ENCODE assay signal across 9 mouse cellular contexts in genomic region chr5:140636316-140637057, GRCm38 (mm10). TPM values are rescaled to one million over a fixed set of nuclear protein-coding genes. Genes with fewer than 3 reads are reported as not detected.
DNase-seq lines count a peak whose midpoint lies in the region; ATAC-seq and TF ChIP-seq lines count a peak whose summit lies in the region.
"Had no signal": no experiment of that assay in that cellular context is flagged by ENCODE, and none has a peak within 500 bp of the region (broad histone marks: within the 10 kb centered on the region; RNA-seq: fewer than 3 reads in every experiment).

No protein-coding gene starts in this region.

- H3K4me2 ChIP-seq in midbrain, embryonic 15.5 days, result no peak overlapping the region

- no peak overlapping the region for H3K4me3 ChIP-seq in heart, adult 2 months
- H3K4me3 ChIP-seq in kidney, adult 2 months (ENCODE audit: insufficient read depth, low read depth, low read length), result no peak overlapping the region
- H3K4me3 ChIP-seq in midbrain, embryonic 15.5 days, result no peak overlapping the region

- peak overlapping the region; percentile 76 for H3K27ac ChIP-seq in heart, adult 2 months
- H3K27ac ChIP-seq in kidney, adult 2 months (ENCODE audit: insufficient read depth, low read depth, low read length), result peak overlapping the region; percentile 9
- H3K27ac ChIP-seq in midbrain, embryonic 15.5 days, result peak overlapping the region; percentile 20; the same call in 1 of the 2 replicates

- H3K9ac ChIP-seq in heart, adult 2 months (ENCODE audit: low read depth, low read length), result no peak overlapping the region
- H3K9ac ChIP-seq in midbrain, embryonic 15.5 days, result no peak overlapping the region

- no peak for TF ChIP-seq POLR2A in heart, adult 2 months (IDR thresholded peaks at IDR 0.05; ENCODE audit: insufficient read depth, low read depth, low read length)
- no peak for TF ChIP-seq POLR2A in kidney, adult 2 months (IDR thresholded peaks at IDR 0.05; ENCODE audit: low read depth, low read length)

- TF ChIP-seq CTCF in heart, adult 2 months (IDR thresholded peaks at IDR 0.05), result peak; percentile 37
- no peak for TF ChIP-seq CTCF in kidney, adult 2 months (conservative IDR thresholded peaks at IDR 0.05; ENCODE audit: insufficient read depth, insufficient read length, low read depth, low read length)

- ATAC-seq in midbrain, embryonic 15.5 days (replicated peaks), result no peak
- no peak for ATAC-seq in erythroid progenitor cell, adult 5-6 weeks (replicated peaks; ENCODE audit: low FRiP score, poor library complexity, severe bottlenecking)
- no peak for ATAC-seq in erythroblast, adult 5-6 weeks (replicated peaks; ENCODE audit: low FRiP score, poor library complexity, severe bottlenecking)

- H3K79me2 ChIP-seq in heart, adult 2 months (replicated peaks; ENCODE audit: control insufficient read depth, insufficient read depth, low read length), result no peaks in the 10 kb centered on the region; the same call in 1 of the 2 replicates

- peak in 1 of 2 experiments; percentile 49 for DNase-seq in heart, adult 2 months
- DNase-seq in heart, adult 9 months (ENCODE audit: low spot score in 2 of 2), result no peak
- peak; percentile 75 for DNase-seq in CD4-positive, CD25-positive, alpha-beta regulatory T cell, adult 2 months (ENCODE audit: low read depth, low spot score)
- peak; percentile 72 for DNase-seq in kidney, adult 2 months
- DNase-seq in layer of hippocampus, adult 18-20 months (ENCODE audit: low spot score in 2 of 2), result no peak
- DNase-seq: cerebellum, adult 11 months had no signal

- H3K36me3 ChIP-seq in heart, adult 2 months (ENCODE audit: control insufficient read depth, insufficient read depth, low read length), result no peaks in the 10 kb centered on the region
- H3K36me3 ChIP-seq in kidney, adult 2 months (ENCODE audit: control insufficient read depth, insufficient read depth, low read length), result no peaks in the 10 kb centered on the region
- peaks cover 28% of the 10 kb centered on the region; the same call in 1 of the 2 replicates for H3K36me3 ChIP-seq in midbrain, embryonic 15.5 days (replicated peaks)

- H3K4me1 ChIP-seq in heart, adult 2 months (ENCODE audit: control insufficient read depth, insufficient read depth, low read length), result peaks cover 15% of the 10 kb centered on the region
- H3K4me1 ChIP-seq in kidney, adult 2 months (ENCODE audit: control insufficient read depth, insufficient read depth, low read length), result no peaks in the 10 kb centered on the region
- H3K4me1 ChIP-seq in midbrain, embryonic 15.5 days, result peaks cover 28% of the 10 kb centered on the region

- no peaks in the 10 kb centered on the region for H3K27me3 ChIP-seq in heart, adult 2 months (ENCODE audit: control insufficient read depth, insufficient read depth, low read length)
- H3K27me3 ChIP-seq in kidney, adult 2 months (replicated peaks; ENCODE audit: control insufficient read depth, insufficient read depth, low read length), result no peaks in the 10 kb centered on the region
- no peaks in the 10 kb centered on the region for H3K27me3 ChIP-seq in midbrain, embryonic 15.5 days (replicated peaks)

- no peaks in the 10 kb centered on the region for H3K9me3 ChIP-seq in midbrain, embryonic 15.5 days

- TF ChIP-seq EP300 in heart, adult 2 months (IDR thresholded peaks at IDR 0.05; ENCODE audit: insufficient read depth, low read depth, low read length), result peak; percentile 64

- 62% methylated on average over 7 of the region's 7 CpGs for WGBS in heart, adult 2 months
- 78% methylated on average over 7 of the region's 7 CpGs for WGBS in kidney, adult 2 months
- WGBS in midbrain, embryonic 15.5 days, result 89% methylated on average over 7 of the region's 7 CpGs

- intact Hi-C loops in heart, adult 2 months (cut with DNase I), result no loop called here

RNA-seq across cellular contexts. Expression of gene Ttyh3, which starts 12.3 kb away (rescaled TPM):
- total RNA-seq in heart, adult 2 months (2021), result 10 to 100 TPM; 10.6 to 11.0 TPM
- 13.9 and 14.6 TPM in 2 replicates for polyA plus RNA-seq in heart, adult 2 months (2012; rRNA removed)
- polyA plus RNA-seq in kidney, adult 2 months (2012; rRNA removed), result 33.5 and 35.6 TPM in 2 replicates
- polyA plus RNA-seq in midbrain, embryonic 15.5 days (2015; fragmentation: Nextera tagmentation; extraction: Ambion mirVana), result 80.3 and 84.2 TPM in 2 replicates
- total RNA-seq in layer of hippocampus, adult 18-20 months (2021), result 100 to 1,000 TPM; 182 to 186 TPM
- 21.8 and 26.7 TPM in 2 replicates for total RNA-seq in erythroid progenitor cell, adult 5-6 weeks (2015; ENCODE audit: low replicate concordance)
- 21.2 and 23.2 TPM in 2 replicates for total RNA-seq in erythroid progenitor cell, adult 5-6 weeks (2017; ENCODE audit: low replicate concordance)
- total RNA-seq in erythroblast, adult 5-6 weeks (2015; ENCODE audit: low replicate concordance), result 17.9 and 18.8 TPM in 2 replicates
- total RNA-seq in erythroblast, adult 5-6 weeks (2017; ENCODE audit: low replicate concordance), result 3.7 and 7.0 TPM in 2 replicates

RNA-seq across cellular contexts. Expression of gene Lfng, which starts 29.4 kb away (rescaled TPM):
- total RNA-seq in heart, adult 2 months (2021), result 10 to 100 TPM in 1 of 2 experiments, 1 to 10 TPM in 1; 7.4 to 11.5 TPM
- 18.4 and 23.1 TPM in 2 replicates for polyA plus RNA-seq in heart, adult 2 months (2012; rRNA removed)
- polyA plus RNA-seq in kidney, adult 2 months (2012; rRNA removed), result 37.8 and 43.3 TPM in 2 replicates
- 20.4 and 21.8 TPM in 2 replicates for polyA plus RNA-seq in midbrain, embryonic 15.5 days (2015; fragmentation: Nextera tagmentation; extraction: Ambion mirVana)
- 10 to 100 TPM; 19.3 to 21.2 TPM for total RNA-seq in layer of hippocampus, adult 18-20 months (2021)
- total RNA-seq in erythroid progenitor cell, adult 5-6 weeks (2015; ENCODE audit: low replicate concordance), result 19.7 and 20.5 TPM in 2 replicates
- 1.9 and 11.4 TPM in 2 replicates for total RNA-seq in erythroid progenitor cell, adult 5-6 weeks (2017; ENCODE audit: low replicate concordance)
- 2.9 and 9.4 TPM in 2 replicates for total RNA-seq in erythroblast, adult 5-6 weeks (2015; ENCODE audit: low replicate concordance)
- 4.4 and 9.9 TPM in 2 replicates for total RNA-seq in erythroblast, adult 5-6 weeks (2017; ENCODE audit: low replicate concordance)

Comparison
In these comparisons a context has a peak if more than half of its experiments do, and no peak if none do; other contexts are left out.
1. DNase-seq: peak in CD4-positive, CD25-positive, alpha-beta regulatory T cell, adult 2 months (single experiment) and kidney, adult 2 months (single experiment); none in heart, adult 9 months (0 of 2) and layer of hippocampus, adult 18-20 months (0 of 2).
2. H3K27ac ChIP-seq: peak in every context shown above with its lines; median percentile 76 in heart, adult 2 months; 20 in midbrain, embryonic 15.5 days; 9 in kidney, adult 2 months.
3. RNA of gene Ttyh3, which starts 12.3 kb away (total RNA-seq): 182 to 186 TPM in layer of hippocampus, adult 18-20 months; 21.2 to 26.7 TPM in erythroid progenitor cell, adult 5-6 weeks, 3.7 to 18.8 TPM in erythroblast, adult 5-6 weeks and 10.6 to 11.0 TPM in heart, adult 2 months; every median in the first group is over 4 times any median in the second.